Mouse (Mus musculus): Measurements from ENCODE around the gene Tsnaxip1. TPM values are rescaled to one million over a fixed set of nuclear protein-coding genes. Genes with fewer than 3 reads are reported as not detected.

Gene Tsnaxip1
- total RNA-seq, 2 experiments from 2014 or later, result 0.22 to 0.28 TPM

DNA sequence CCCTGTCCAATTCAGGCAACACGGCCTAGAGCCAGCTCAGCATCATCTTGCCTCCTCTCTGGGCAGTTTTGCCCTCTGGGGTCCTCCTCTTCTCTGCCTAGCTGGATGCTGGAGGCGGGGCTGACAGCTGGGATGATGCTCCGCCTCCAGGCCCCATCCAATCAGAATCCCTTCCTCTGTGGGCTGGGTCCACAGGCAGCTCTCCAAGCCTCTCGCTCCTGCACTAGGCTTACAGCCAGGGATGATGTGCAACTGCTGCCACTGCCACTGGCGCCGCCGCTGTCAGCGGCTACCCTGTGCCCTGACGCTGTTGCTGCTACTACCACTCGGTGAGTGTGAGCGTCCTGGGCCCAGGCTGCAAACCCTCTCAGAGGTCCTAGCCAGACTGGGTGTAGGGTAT lies 65.8 kb downstream of the Tsnaxip1 start, which contains the start of gene Nrn1l:
Gene Nrn1l (plus strand): TSS at position 229 of the 400 bp plus-strand sequence.
- H3K4me3 ChIP-seq, result no peak within 1 kb of the TSS; the same call in 1 of the 2 replicates
- peak; percentile 19; the same call in 1 of the 2 replicates for TF ChIP-seq CTCF (conservative IDR thresholded peaks at IDR 0.05)
- peak within 1 kb of the TSS; percentile 84 for H3K27ac ChIP-seq
- DNase-seq (ENCODE audit: low spot score in 2 of 2), result peak; percentile 70 to 81

Other genes starting within 250 kb of the Tsnaxip1 start
- gene Ripor1, start 222.5 kb upstream of the Tsnaxip1 start, total RNA-seq (2021), result 10 to 100 TPM; 88.7 to 94.8 TPM
- gene Ctcf, start 191.2 kb upstream of the Tsnaxip1 start, total RNA-seq (2021), result 10 to 100 TPM; 70.4 to 82.6 TPM
- not detected for gene Agrp, start 190.3 kb upstream of the Tsnaxip1 start, total RNA-seq (2021)
- gene Carmil2, start 141.5 kb upstream of the Tsnaxip1 start, total RNA-seq (2021), result 10 to 100 TPM; 71.1 to 76.9 TPM
- 10 to 100 TPM; 41.1 to 41.5 TPM for gene Acd, start 126.6 kb upstream of the Tsnaxip1 start, total RNA-seq (2021)
- gene Pard6a, start 126.6 kb upstream of the Tsnaxip1 start, total RNA-seq (2021), result 10 to 100 TPM; 32.7 to 35.4 TPM
- gene 4933405L10Rik, start 120.1 kb upstream of the Tsnaxip1 start, total RNA-seq (2021), result under 1 TPM in 1 of 2 experiments, not detected in 1; 0.84 TPM
- 10 to 100 TPM in 1 of 2 experiments, 1 to 10 TPM in 1; 8.1 to 10.8 TPM for gene Enkd1, start 119.5 kb upstream of the Tsnaxip1 start, total RNA-seq (2021)
- gene Gfod2, start 69.1 kb upstream of the Tsnaxip1 start, total RNA-seq (2021), result 10 to 100 TPM; 18.2 to 22.8 TPM
- 10 to 100 TPM; 25.1 to 27.3 TPM for gene Ranbp10, start 381 bp upstream of the Tsnaxip1 start, total RNA-seq (2021)
- gene Cenpt, start 25.5 kb downstream of the Tsnaxip1 start, total RNA-seq (2021), result 10 to 100 TPM; 14.6 to 16.0 TPM
- gene Thap11, start 27.4 kb downstream of the Tsnaxip1 start, total RNA-seq (2021), result 10 to 100 TPM; 37.2 to 38.9 TPM
- 10 to 100 TPM; 33.5 to 40.8 TPM for gene Nutf2, start 32.8 kb downstream of the Tsnaxip1 start, total RNA-seq (2021)
- 10 to 100 TPM; 69.0 to 70.4 TPM for gene Edc4, start 53.1 kb downstream of the Tsnaxip1 start, total RNA-seq (2021)
- gene Nrn1l, start 65.8 kb downstream of the Tsnaxip1 start, total RNA-seq (2021), result 1 to 10 TPM; 2.4 TPM
- 1 to 10 TPM; 8.0 to 9.9 TPM for gene Pskh1, start 72.7 kb downstream of the Tsnaxip1 start, total RNA-seq (2021)
- 1 to 10 TPM; 1.4 to 1.5 TPM for gene Ctrl, start 106.1 kb downstream of the Tsnaxip1 start, total RNA-seq (2021)
- 10 to 100 TPM; 53.0 to 61.6 TPM for gene Psmb10, start 110.7 kb downstream of the Tsnaxip1 start, total RNA-seq (2021)
- gene Lcat, start 115.7 kb downstream of the Tsnaxip1 start, total RNA-seq (2021), result 10 to 100 TPM; 37.6 to 40.6 TPM
- 10 to 100 TPM; 19.4 to 26.6 TPM for gene Slc12a4, start 138.4 kb downstream of the Tsnaxip1 start, total RNA-seq (2021)
- not detected for gene Dpep3, start 151.7 kb downstream of the Tsnaxip1 start, total RNA-seq (2021)
- 10 to 100 TPM; 21.0 TPM for gene Dus2, start 163.6 kb downstream of the Tsnaxip1 start, total RNA-seq (2021)
- not detected for gene Dpep2nb, start 178.2 kb downstream of the Tsnaxip1 start, total RNA-seq (2021)
- 10 to 100 TPM; 12.4 to 14.0 TPM for gene Ddx28, start 184.2 kb downstream of the Tsnaxip1 start, total RNA-seq (2021)
- gene Nfatc3, start 231.1 kb downstream of the Tsnaxip1 start, total RNA-seq (2021), result 10 to 100 TPM; 12.4 to 12.7 TPM

All from layer of hippocampus, adult 2 months (tissue).